Mouse (Mus musculus) neural tube, embryonic 14.5 days (tissue): Measurements from ENCODE around the gene Dnajb13. TPM values are rescaled to one million over a fixed set of nuclear protein-coding genes. Genes with fewer than 3 reads are reported as not detected.

Source experiments
- ATAC-seq: fragments of 200-750 bp; cut with Nextera tagmentation; 2 replicates; pipeline ENCODE4 v1.8.0; 2017; ENCODE audit warnings: low read depth, mild to moderate bottlenecking, moderate TSS enrichment, moderate library complexity
- H3K27ac ChIP-seq: fragments of 300-500 bp; sonication (generic); 2 replicates; pipeline ENCODE4 v1.5.1; 2014; ENCODE audit warnings: low read depth, mild to moderate bottlenecking, control low read depth, low read length, moderate library complexity, mixed read lengths
- H3K27me3 ChIP-seq: fragments of 300-500 bp; sonication (generic); 2 replicates; pipeline ENCODE4 v1.6.1; 2014; ENCODE audit warnings: low read length; ENCODE audit not compliant: control insufficient read depth, insufficient read depth
- H3K36me3 ChIP-seq: fragments of 300-500 bp; sonication (generic); 2 replicates; pipeline ENCODE4 v1.6.1; 2014; ENCODE audit warnings: low read length, mixed read lengths; ENCODE audit not compliant: control insufficient read depth, insufficient read depth
- H3K4me1 ChIP-seq: fragments of 300-500 bp; sonication (generic); 2 replicates; pipeline ENCODE4 v1.6.1; 2014; ENCODE audit warnings: low read length; ENCODE audit not compliant: control insufficient read depth, insufficient read depth
- H3K4me2 ChIP-seq: fragments of 300-500 bp; sonication (generic); 2 replicates; pipeline ENCODE4 v1.6.1; 2014; ENCODE audit warnings: mild to moderate bottlenecking, low read depth, low read length, control low read depth
- H3K4me3 ChIP-seq: fragments of 300-500 bp; sonication (generic); 2 replicates; pipeline ENCODE4 v1.5.1; 2014; ENCODE audit warnings: low read depth, low read length, control low read depth, mixed read lengths
- H3K9ac ChIP-seq: fragments of 300-500 bp; sonication (generic); replicated peaks from 2 replicates; pipeline ENCODE4 v1.6.1; 2014; ENCODE audit warnings: low read depth, mild to moderate bottlenecking, control low read depth, low read length, mixed read lengths
- H3K9me3 ChIP-seq: fragments of 300-500 bp; sonication (generic); 2 replicates; pipeline ENCODE4 v1.6.1; 2016; ENCODE audit warnings: low read length; ENCODE audit not compliant: control insufficient read depth
- WGBS: fragments of 180-500 bp; shearing (Covaris S2); extraction: QIAGEN DNeasy Blood & Tissue Kit; methylation state at CpG from one replicate; pipeline ENCODE4 v1.1.7; 2014; 5-methylcytosine and 5-hydroxymethylcytosine counted together
- polyA plus RNA-seq: library from polyadenylated mRNA; unstranded; fragments of >200 nt; fragmentation: Nextera tagmentation; extraction: Ambion mirVana; gene quantifications from 2 replicates; pipeline ENCODE4 v1.2.1, GENCODE M21; 2014

The Dnajb13 gene
- polyA plus RNA-seq, 1 experiment from 2014 or later, result 4.2 TPM

- H3K4me2 ChIP-seq, result no peak overlapping the region
- H3K4me3 ChIP-seq, result no peak overlapping the region
- 88% methylated on average over 3 of the region's 3 CpGs for WGBS
- no peak overlapping the region for H3K27ac ChIP-seq
- H3K4me1 ChIP-seq, result no peaks in the 10 kb centered on the region
- H3K36me3 ChIP-seq, result no peaks in the 10 kb centered on the region
- no peak overlapping the region for H3K9ac ChIP-seq
- no peaks in the 10 kb centered on the region for H3K27me3 ChIP-seq
- H3K9me3 ChIP-seq, result no peaks in the 10 kb centered on the region
- ATAC-seq, result no peak
These were observed 7.5 kb upstream of the Dnajb13 start for GRCm38 (mm10) chr7:100522222-100522621.

- Histone ChIP-seq H3K36me3 (no peaks in the 10 kb centered on the region), H3K27me3 (no peaks in the 10 kb centered on the region), H3K9ac (no peak overlapping the region), H3K4me1 (no peaks in the 10 kb centered on the region), H3K4me2 (no peak overlapping the region), H3K4me3 (no peak overlapping the region), H3K9me3 (no peaks in the 10 kb centered on the region), H3K27ac (no peak overlapping the region)
- peak; percentile 70 for ATAC-seq
- WGBS, result 23% methylated on average over 10 of the region's 10 CpGs
These were observed 6.0 kb upstream of the Dnajb13 start for GRCm38 (mm10) chr7:100520663-100521285.

GRCm38 (mm10) chr7:100520204-100520603 lies 5.4 kb upstream of the Dnajb13 start:
- WGBS, result 69% methylated on average over 7 of the region's 7 CpGs
- H3K27ac ChIP-seq, result no peak overlapping the region

GRCm38 (mm10) chr7:100511602-100512001 lies 3.2 kb downstream of the Dnajb13 start:
- Histone ChIP-seq H3K27ac (no peak overlapping the region), H3K4me1 (no peaks in the 10 kb centered on the region), H3K4me3 (no peak overlapping the region), H3K9me3 (no peaks in the 10 kb centered on the region), H3K27me3 (no peaks in the 10 kb centered on the region), H3K4me2 (no peak overlapping the region), H3K9ac (no peak overlapping the region), H3K36me3 (no peaks in the 10 kb centered on the region)
- ATAC-seq, result no peak
- 89% methylated on average over 8 of the region's 8 CpGs for WGBS

More at GRCm38 (mm10) chr7:100520204-100520603, 5.4 kb upstream of the Dnajb13 start:
- H3K9me3 ChIP-seq, result no peaks in the 10 kb centered on the region
- no peak overlapping the region for H3K9ac ChIP-seq
- no peak overlapping the region for H3K4me3 ChIP-seq
- H3K4me2 ChIP-seq, result no peak overlapping the region
- H3K36me3 ChIP-seq, result no peaks in the 10 kb centered on the region
- H3K27me3 ChIP-seq, result no peaks in the 10 kb centered on the region
- H3K4me1 ChIP-seq, result no peaks in the 10 kb centered on the region
- ATAC-seq, result no peak

- ATAC-seq, result no peak
- Histone ChIP-seq H3K9ac (no peak overlapping the region), H3K27ac (no peak overlapping the region), H3K36me3 (no peaks in the 10 kb centered on the region), H3K4me2 (no peak overlapping the region), H3K4me1 (no peaks in the 10 kb centered on the region), H3K27me3 (no peaks in the 10 kb centered on the region), H3K9me3 (no peaks in the 10 kb centered on the region), H3K4me3 (no peak overlapping the region)
- WGBS, result 43% methylated on average over 3 of the region's 3 CpGs
These were observed 6.1 kb downstream of the Dnajb13 start for GRCm38 (mm10) chr7:100508670-100509069.

GRCm38 (mm10) chr7:100506494-100506893 lies 8.3 kb downstream of the Dnajb13 start:
- no peaks in the 10 kb centered on the region for H3K36me3 ChIP-seq
- no peak overlapping the region for H3K27ac ChIP-seq
- H3K4me2 ChIP-seq, result no peak overlapping the region
- H3K27me3 ChIP-seq, result no peaks in the 10 kb centered on the region
- no peaks in the 10 kb centered on the region for H3K9me3 ChIP-seq
- 73% methylated on average over 4 of the region's 4 CpGs for WGBS
- H3K4me3 ChIP-seq, result no peak overlapping the region
- ATAC-seq, result no peak
- H3K4me1 ChIP-seq, result no peaks in the 10 kb centered on the region
- H3K9ac ChIP-seq, result no peak overlapping the region

- no peaks in the 10 kb centered on the region for H3K9me3 ChIP-seq
- no peak for ATAC-seq
- H3K4me1 ChIP-seq, result no peaks in the 10 kb centered on the region
- no peak overlapping the region for H3K27ac ChIP-seq
- no peak overlapping the region for H3K4me3 ChIP-seq
- H3K36me3 ChIP-seq, result no peaks in the 10 kb centered on the region
- H3K4me2 ChIP-seq, result no peak overlapping the region
- 88% methylated on average over 13 of the region's 13 CpGs for WGBS
- H3K9ac ChIP-seq, result no peak overlapping the region
- no peaks in the 10 kb centered on the region for H3K27me3 ChIP-seq
These were observed 9.8 kb downstream of the Dnajb13 start for GRCm38 (mm10) chr7:100504740-100505487.

GRCm38 (mm10) chr7:100503076-100503475 lies 11.7 kb downstream of the Dnajb13 start:
- WGBS, result 84% methylated on average over 5 of the region's 5 CpGs
- H3K27ac ChIP-seq, result no peak overlapping the region
- ATAC-seq, result no peak

GRCm38 (mm10) chr7:100502374-100502922 lies 12.3 kb downstream of the Dnajb13 start:
- no peak for ATAC-seq
- Histone ChIP-seq H3K27ac (no peak overlapping the region), H3K36me3 (0 out of 2 replicates have a peak, but pooled peaks cover 2% of the 10 kb centered on the region), H3K27me3 (no peaks in the 10 kb centered on the region), H3K4me3 (no peak overlapping the region), H3K9ac (no peak overlapping the region), H3K9me3 (no peaks in the 10 kb centered on the region), H3K4me1 (no peaks in the 10 kb centered on the region), H3K4me2 (no peak overlapping the region)
- 83% methylated on average over 7 of the region's 7 CpGs for WGBS

More at GRCm38 (mm10) chr7:100503076-100503475, 11.7 kb downstream of the Dnajb13 start:
- Histone ChIP-seq H3K36me3 (0 out of 2 replicates have a peak, but pooled peaks cover 2% of the 10 kb centered on the region), H3K4me3 (no peak overlapping the region), H3K9ac (no peak overlapping the region), H3K4me1 (no peaks in the 10 kb centered on the region), H3K9me3 (no peaks in the 10 kb centered on the region), H3K4me2 (no peak overlapping the region), H3K27me3 (no peaks in the 10 kb centered on the region)
